Mouse (Mus musculus): ENCODE measurements around the gene Il27ra. TPM values are rescaled to one million over a fixed set of nuclear protein-coding genes. Genes with fewer than 3 reads are reported as not detected.

Il27ra gene
- polyA plus RNA-seq, 1 experiment from 2014 or later: 0.55 TPM

- no peaks in the 10 kb centered on the region for H3K4me1 ChIP-seq (ENCODE audit: control insufficient read depth, insufficient read depth, low read depth, low read length)
- no peaks in the 10 kb centered on the region; the same call in 1 of the 2 replicates for H3K27me3 ChIP-seq (replicated peaks; ENCODE audit: control insufficient read depth, insufficient read depth, low read length)
- no peak overlapping the region for H3K27ac ChIP-seq (ENCODE audit: low read depth, low read length)
- no peak for ATAC-seq
- H3K4me3 ChIP-seq (ENCODE audit: low read length): no peak overlapping the region
- no peak overlapping the region for H3K9ac ChIP-seq (ENCODE audit: low read depth, low read length)
- WGBS: 74% methylated on average over 4 of the region's 4 CpGs
- H3K36me3 ChIP-seq (ENCODE audit: control insufficient read depth, insufficient read depth, low read length): no peaks in the 10 kb centered on the region
- no peak overlapping the region for H3K4me2 ChIP-seq (ENCODE audit: low read length)
- H3K9me3 ChIP-seq (ENCODE audit: control insufficient read depth, low read length): no peaks in the 10 kb centered on the region
Observed at GRCm38 (mm10) chr8:84032777-84033176, 9.6 kb downstream of the Il27ra start.

- WGBS: 89% methylated on average over 5 of the region's 5 CpGs
- Histone ChIP-seq H3K36me3 (ENCODE audit: control insufficient read depth, insufficient read depth, low read length) (no peaks in the 10 kb centered on the region), H3K9ac (ENCODE audit: low read depth, low read length) (no peak overlapping the region), H3K27me3 (replicated peaks; ENCODE audit: control insufficient read depth, insufficient read depth, low read length) (no peaks in the 10 kb centered on the region; the same call in none of the 2 replicates), H3K4me1 (ENCODE audit: control insufficient read depth, insufficient read depth, low read depth, low read length) (no peaks in the 10 kb centered on the region; the same call in 1 of the 2 replicates), H3K4me3 (ENCODE audit: low read length) (no peak overlapping the region), H3K4me2 (ENCODE audit: low read length) (no peak overlapping the region), H3K27ac (ENCODE audit: low read depth, low read length) (no peak overlapping the region), H3K9me3 (ENCODE audit: control insufficient read depth, low read length) (no peaks in the 10 kb centered on the region)
- ATAC-seq: no peak
Observed at GRCm38 (mm10) chr8:84029272-84029671, 13.1 kb downstream of the Il27ra start.

- Histone ChIP-seq H3K36me3 (ENCODE audit: control insufficient read depth, insufficient read depth, low read length) (no peaks in the 10 kb centered on the region), H3K9me3 (ENCODE audit: control insufficient read depth, low read length) (no peaks in the 10 kb centered on the region), H3K4me3 (ENCODE audit: low read length) (no peak overlapping the region), H3K9ac (ENCODE audit: low read depth, low read length) (no peak overlapping the region), H3K27me3 (replicated peaks; ENCODE audit: control insufficient read depth, insufficient read depth, low read length) (no peaks in the 10 kb centered on the region; the same call in none of the 2 replicates), H3K27ac (ENCODE audit: low read depth, low read length) (no peak overlapping the region), H3K4me2 (ENCODE audit: low read length) (no peak overlapping the region; the same call in 1 of the 2 replicates), H3K4me1 (ENCODE audit: control insufficient read depth, insufficient read depth, low read depth, low read length) (no peaks in the 10 kb centered on the region; the same call in 1 of the 2 replicates)
- WGBS: 11% methylated on average over 10 of the region's 10 CpGs
- no peak for ATAC-seq
Observed at GRCm38 (mm10) chr8:84027449-84027848, 14.9 kb downstream of the Il27ra start.

- H3K4me2 ChIP-seq (ENCODE audit: low read length): peak overlapping the region; percentile 91
- under 1% methylated on average over 41 of the region's 41 CpGs for WGBS
- H3K27me3 ChIP-seq (replicated peaks; ENCODE audit: control insufficient read depth, insufficient read depth, low read length): no peaks in the 10 kb centered on the region; the same call in none of the 2 replicates
- H3K9me3 ChIP-seq (ENCODE audit: control insufficient read depth, low read length): no peaks in the 10 kb centered on the region
- peak overlapping the region; percentile 60 for H3K4me3 ChIP-seq (ENCODE audit: low read length)
- H3K27ac ChIP-seq (ENCODE audit: low read depth, low read length): no peak overlapping the region
- H3K9ac ChIP-seq (ENCODE audit: low read depth, low read length): peak overlapping the region; percentile 76
- peak; percentile 81 for ATAC-seq
- no peaks in the 10 kb centered on the region for H3K36me3 ChIP-seq (ENCODE audit: control insufficient read depth, insufficient read depth, low read length)
- H3K4me1 ChIP-seq (ENCODE audit: control insufficient read depth, insufficient read depth, low read depth, low read length): no peaks in the 10 kb centered on the region; the same call in 1 of the 2 replicates
Observed at GRCm38 (mm10) chr8:84025863-84026262, 16.5 kb downstream of the Il27ra start.

- Histone ChIP-seq H3K4me3 (ENCODE audit: low read length) (no peak overlapping the region), H3K27ac (ENCODE audit: low read depth, low read length) (no peak overlapping the region), H3K4me1 (ENCODE audit: control insufficient read depth, insufficient read depth, low read depth, low read length) (no peaks in the 10 kb centered on the region; the same call in 1 of the 2 replicates), H3K9ac (ENCODE audit: low read depth, low read length) (no peak overlapping the region), H3K4me2 (ENCODE audit: low read length) (no peak overlapping the region), H3K27me3 (replicated peaks; ENCODE audit: control insufficient read depth, insufficient read depth, low read length) (no peaks in the 10 kb centered on the region; the same call in none of the 2 replicates), H3K36me3 (ENCODE audit: control insufficient read depth, insufficient read depth, low read length) (no peaks in the 10 kb centered on the region), H3K9me3 (ENCODE audit: control insufficient read depth, low read length) (no peaks in the 10 kb centered on the region)
- 13% methylated on average over 10 of the region's 10 CpGs for WGBS
- no peak for ATAC-seq
Observed at GRCm38 (mm10) chr8:84024171-84024570, 18.2 kb downstream of the Il27ra start.

GRCm38 (mm10) chr8:84023631-84024030 lies 18.8 kb downstream of the Il27ra start:
- no peaks in the 10 kb centered on the region; the same call in 1 of the 2 replicates for H3K4me1 ChIP-seq (ENCODE audit: control insufficient read depth, insufficient read depth, low read depth, low read length)
- no peak overlapping the region for H3K4me3 ChIP-seq (ENCODE audit: low read length)
- no peaks in the 10 kb centered on the region; the same call in none of the 2 replicates for H3K27me3 ChIP-seq (replicated peaks; ENCODE audit: control insufficient read depth, insufficient read depth, low read length)
- no peaks in the 10 kb centered on the region for H3K9me3 ChIP-seq (ENCODE audit: control insufficient read depth, low read length)
- 55% methylated on average over 1 of the region's 1 CpGs for WGBS
- no peak overlapping the region for H3K27ac ChIP-seq (ENCODE audit: low read depth, low read length)
- H3K4me2 ChIP-seq (ENCODE audit: low read length): no peak overlapping the region
- H3K36me3 ChIP-seq (ENCODE audit: control insufficient read depth, insufficient read depth, low read length): no peaks in the 10 kb centered on the region
- ATAC-seq: no peak
- H3K9ac ChIP-seq (ENCODE audit: low read depth, low read length): no peak overlapping the region

- no peak overlapping the region for H3K4me3 ChIP-seq (ENCODE audit: low read length)
- no peak for ATAC-seq
- H3K4me1 ChIP-seq (ENCODE audit: control insufficient read depth, insufficient read depth, low read depth, low read length): no peaks in the 10 kb centered on the region; the same call in 1 of the 2 replicates
- no peak overlapping the region for H3K27ac ChIP-seq (ENCODE audit: low read depth, low read length)
- no peak overlapping the region for H3K4me2 ChIP-seq (ENCODE audit: low read length)
- WGBS: 49% methylated on average over 5 of the region's 5 CpGs
- no peaks in the 10 kb centered on the region for H3K36me3 ChIP-seq (ENCODE audit: control insufficient read depth, insufficient read depth, low read length)
- no peak overlapping the region for H3K9ac ChIP-seq (ENCODE audit: low read depth, low read length)
- no peaks in the 10 kb centered on the region for H3K9me3 ChIP-seq (ENCODE audit: control insufficient read depth, low read length)
- H3K27me3 ChIP-seq (replicated peaks; ENCODE audit: control insufficient read depth, insufficient read depth, low read length): no peaks in the 10 kb centered on the region; the same call in none of the 2 replicates
Observed at GRCm38 (mm10) chr8:84023085-84023484, 19.3 kb downstream of the Il27ra start.

GRCm38 (mm10) chr8:84021569-84021968 lies 20.8 kb downstream of the Il27ra start:
- no peaks in the 10 kb centered on the region; the same call in 1 of the 2 replicates for H3K4me1 ChIP-seq (ENCODE audit: control insufficient read depth, insufficient read depth, low read depth, low read length)
- H3K27ac ChIP-seq (ENCODE audit: low read depth, low read length): no peak overlapping the region
- no peaks in the 10 kb centered on the region; the same call in none of the 2 replicates for H3K27me3 ChIP-seq (replicated peaks; ENCODE audit: control insufficient read depth, insufficient read depth, low read length)
- no peaks in the 10 kb centered on the region for H3K9me3 ChIP-seq (ENCODE audit: control insufficient read depth, low read length)
- no peak overlapping the region for H3K4me3 ChIP-seq (ENCODE audit: low read length)
- no peak for ATAC-seq
- H3K36me3 ChIP-seq (ENCODE audit: control insufficient read depth, insufficient read depth, low read length): no peaks in the 10 kb centered on the region
- H3K9ac ChIP-seq (ENCODE audit: low read depth, low read length): no peak overlapping the region
- no peak overlapping the region for H3K4me2 ChIP-seq (ENCODE audit: low read length)
- WGBS: 42% methylated on average over 12 of the region's 12 CpGs

- WGBS: 7% methylated on average over 16 of the region's 18 CpGs
- no peaks in the 10 kb centered on the region; the same call in 1 of the 2 replicates for H3K27me3 ChIP-seq (replicated peaks; ENCODE audit: control insufficient read depth, insufficient read depth, low read length)
- no peak for ATAC-seq
Observed at GRCm38 (mm10) chr8:84021096-84021495, 21.3 kb downstream of the Il27ra start, which contains the start of gene Palm3. Palm3 (plus strand) TSS chr8:84021471.

More at GRCm38 (mm10) chr8:84021096-84021495, 21.3 kb downstream of the Il27ra start, which contains the start of gene Palm3:
- no peaks in the 10 kb centered on the region for H3K4me1 ChIP-seq (ENCODE audit: control insufficient read depth, insufficient read depth, low read depth, low read length)
- H3K4me2 ChIP-seq (ENCODE audit: low read length): no peak within 1 kb of the TSS
- H3K9me3 ChIP-seq (ENCODE audit: control insufficient read depth, low read length): no peaks in the 10 kb centered on the region
- no peak within 1 kb of the TSS for H3K9ac ChIP-seq (ENCODE audit: low read depth, low read length)
- H3K27ac ChIP-seq (ENCODE audit: low read depth, low read length): no peak within 1 kb of the TSS
- no peak within 1 kb of the TSS for H3K4me3 ChIP-seq (ENCODE audit: low read length)
- H3K36me3 ChIP-seq (ENCODE audit: control insufficient read depth, insufficient read depth, low read length): no peaks in the 10 kb centered on the region
